Mouse (Mus musculus) central nervous system, embryonic 11.5 days (tissue): ENCODE data around the gene Atp2c1. TPM values are rescaled to one million over a fixed set of nuclear protein-coding genes. Genes with fewer than 3 reads are reported as not detected.

Source experiments
- polyA plus RNA-seq: library from polyadenylated mRNA; depleted of rRNA; stranded (reverse); fragments of >200 nt; gene quantifications from 2 replicates; pipeline ENCODE4 v1.2.3, GENCODE M21; 2012; rRNA removed

Atp2c1 gene
- polyA plus RNA-seq, result 64.8 and 86.2 TPM in 2 replicates

GRCm38 (mm10) chr9:105527219-105527618 is at the start of gene Atp2c1:
TSS of gene Atp2c1 (minus strand) at chr9:105527319.

GRCm38 (mm10) chr9:105395218-105395627 is 131.9 kb downstream of the Atp2c1 start, which contains the start of the genes Aste1 and Nek11:
TSS of gene Aste1 (plus strand) at chr9:105395392.
TSS of gene Nek11 (minus strand) at chr9:105395524.

Other genes with a start within 250 kb of the Atp2c1 start
- 6.3 and 11.7 TPM in 2 replicates for gene Aste1, start 131.9 kb downstream of the Atp2c1 start, polyA plus RNA-seq
- gene Nek11, start 131.8 kb downstream of the Atp2c1 start, polyA plus RNA-seq, result 0.39 and 0.49 TPM in 2 replicates
- 22.0 and 22.3 TPM in 2 replicates for gene Pik3r4, start 115.7 kb upstream of the Atp2c1 start, polyA plus RNA-seq